Mouse (Mus musculus): ENCODE results near the gene Zbtb39.
"Not testable (repeated sequence)": the region's sequence is repeated elsewhere in the genome, so short reads cannot be mapped to it uniquely, and the experiment has no call there.

DNA sequence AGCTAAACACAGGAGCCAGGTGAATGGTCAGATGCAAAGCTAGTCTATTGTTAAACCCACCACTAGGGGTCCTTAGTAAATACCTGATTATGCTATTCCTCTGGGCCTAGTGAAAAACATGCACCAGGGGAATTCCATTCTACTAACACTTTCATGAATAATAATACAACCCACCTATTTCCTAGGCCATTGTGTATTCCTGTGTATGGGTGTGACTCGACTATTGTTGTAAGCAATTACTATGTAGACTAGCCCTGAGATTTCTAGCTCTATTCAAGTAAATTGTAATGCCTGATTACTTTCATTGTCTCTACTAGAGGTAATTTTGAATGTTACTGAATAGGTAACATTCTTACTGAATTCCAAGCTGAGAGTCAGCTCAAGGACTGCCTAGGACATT lies 46.1 kb downstream of the Zbtb39 start:
- not testable (repeated sequence) for TF ChIP-seq CTCF (IDR thresholded peaks at IDR 0.05; ENCODE audit: low read depth, low read length); POLR2A (IDR thresholded peaks at IDR 0.05; ENCODE audit: extremely low read depth, insufficient read depth, low read length)

All from liver, adult 2 months (tissue).